Mouse (Mus musculus) limb, embryonic 10.5 days (tissue): ENCODE results near the gene Rrh. TPM values are rescaled to one million over a fixed set of nuclear protein-coding genes. Genes with fewer than 3 reads are reported as not detected.
"Not testable (repeated sequence)": the region's sequence is repeated elsewhere in the genome, so short reads cannot be mapped to it uniquely, and the experiment has no call there.

ENCODE experiments used
- DNase-seq: peaks from one replicate; pipeline ENCODE4 v3.0.0-alpha.2; 2017; ENCODE audit warnings: low spot score
- H3K27ac ChIP-seq: fragments of 300-500 bp; sonication (generic); 2 replicates; pipeline ENCODE4 v1.5.1; 2016; ENCODE audit warnings: mild to moderate bottlenecking
- H3K27me3 ChIP-seq: fragments of 300-500 bp; sonication (generic); 2 replicates; pipeline ENCODE4 v1.6.1; 2016; ENCODE audit warnings: low read depth, mild to moderate bottlenecking; ENCODE audit not compliant: poor library complexity, severe bottlenecking
- H3K36me3 ChIP-seq: fragments of 300-500 bp; sonication (generic); 2 replicates; pipeline ENCODE4 v1.6.1; 2016; ENCODE audit warnings: mild to moderate bottlenecking, moderate library complexity
- H3K4me1 ChIP-seq: fragments of 300-500 bp; sonication (generic); 2 replicates; pipeline ENCODE4 v1.6.1; 2016
- H3K4me3 ChIP-seq: fragments of 300-500 bp; sonication (generic); 2 replicates; pipeline ENCODE4 v1.5.1; 2016; ENCODE audit warnings: mild to moderate bottlenecking, moderate library complexity
- H3K9me3 ChIP-seq: fragments of 300-500 bp; sonication (generic); replicated peaks from 2 replicates; pipeline ENCODE4 v1.6.1; 2016; ENCODE audit warnings: mild to moderate bottlenecking
- WGBS: fragments of 180-500 bp; shearing (Covaris S2); methylation state at CpG from one replicate; pipeline ENCODE4 v1.1.7; 2016; 5-methylcytosine and 5-hydroxymethylcytosine counted together
- polyA plus RNA-seq: library from polyadenylated mRNA; unstranded; fragments of >200 nt; fragmentation: Nextera tagmentation; extraction: Ambion mirVana; gene quantifications from 2 replicates; pipeline ENCODE4 v1.2.1, GENCODE M21; 2016

The Rrh gene
- polyA plus RNA-seq, 1 experiment from 2014 or later: not detected

DNA sequence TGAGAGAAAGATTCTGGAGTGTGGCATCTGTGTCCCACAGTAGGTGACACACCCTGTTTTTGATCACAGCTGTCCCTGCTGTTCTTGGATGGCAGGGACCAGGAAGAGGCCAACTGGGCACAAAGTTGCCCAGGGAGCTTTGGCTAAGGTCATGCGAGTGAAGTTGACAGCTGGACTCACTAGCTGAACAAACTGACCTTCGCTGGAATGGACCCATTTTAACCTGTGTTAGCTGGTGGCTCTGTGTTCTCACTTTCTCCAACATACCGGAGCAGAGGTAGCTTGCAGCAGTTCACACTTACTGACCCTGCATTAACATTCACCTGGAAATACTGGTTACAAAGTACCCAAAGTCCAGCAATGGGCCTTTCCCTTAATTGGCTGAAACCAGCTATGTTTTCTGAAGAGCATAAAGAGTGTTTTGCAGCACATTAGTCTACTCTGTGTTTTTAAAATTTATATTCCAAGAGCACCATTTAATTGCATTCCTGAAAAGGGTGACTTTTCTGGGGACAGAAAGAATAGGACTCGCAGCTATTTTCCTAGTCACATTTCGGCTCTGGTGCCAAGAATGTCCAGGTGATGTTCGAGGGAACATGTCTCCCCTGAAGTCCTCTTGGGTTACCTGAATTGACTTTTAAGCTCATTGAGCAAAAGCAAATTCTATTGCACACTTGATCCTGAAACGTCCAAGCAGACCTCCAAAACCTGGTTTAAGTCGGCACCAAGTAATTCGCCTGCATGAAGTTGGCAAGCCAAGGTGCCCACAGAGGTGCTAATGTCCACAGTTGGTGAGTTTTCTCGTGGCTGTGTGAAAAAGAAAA, 55.2 kb downstream of the Rrh start:
- 90% methylated on average over 10 of the region's 10 CpGs for WGBS
- Histone ChIP-seq H3K9me3 (no peaks in the 10 kb centered on the region), H3K4me1 (no peaks in the 10 kb centered on the region), H3K4me3 (no peak overlapping the region), H3K36me3 (no peaks in the 10 kb centered on the region), H3K27me3 (no peaks in the 10 kb centered on the region), H3K27ac (no peak overlapping the region)
- DNase-seq: no peak

DNA sequence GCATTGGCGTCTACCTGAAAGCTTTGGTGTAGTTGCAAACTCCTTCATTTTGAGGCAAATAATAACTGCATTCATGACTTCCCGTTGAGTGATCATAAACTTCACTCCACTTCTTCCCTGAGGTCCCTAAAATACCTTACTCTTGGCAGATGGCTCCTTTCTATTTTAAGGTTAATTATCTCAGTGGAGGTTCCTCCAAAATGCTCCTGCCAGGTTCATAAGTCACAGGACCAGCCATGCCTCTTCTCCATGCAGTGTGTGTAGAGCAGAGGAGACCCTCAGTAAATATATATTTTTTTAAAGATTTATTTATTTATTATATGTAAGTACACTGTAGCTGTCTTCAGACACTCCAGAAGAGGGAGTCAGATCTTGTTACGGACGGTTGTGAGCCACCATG, 56.3 kb downstream of the Rrh start:
- Histone ChIP-seq H3K4me1 (no peaks in the 10 kb centered on the region), H3K27ac (no peak overlapping the region), H3K9me3 (no peaks in the 10 kb centered on the region), H3K36me3 (no peaks in the 10 kb centered on the region), H3K27me3 (no peaks in the 10 kb centered on the region), H3K4me3 (no peak overlapping the region)
- DNase-seq: no peak
- WGBS: 91% methylated on average over 4 of the region's 4 CpGs

DNA sequence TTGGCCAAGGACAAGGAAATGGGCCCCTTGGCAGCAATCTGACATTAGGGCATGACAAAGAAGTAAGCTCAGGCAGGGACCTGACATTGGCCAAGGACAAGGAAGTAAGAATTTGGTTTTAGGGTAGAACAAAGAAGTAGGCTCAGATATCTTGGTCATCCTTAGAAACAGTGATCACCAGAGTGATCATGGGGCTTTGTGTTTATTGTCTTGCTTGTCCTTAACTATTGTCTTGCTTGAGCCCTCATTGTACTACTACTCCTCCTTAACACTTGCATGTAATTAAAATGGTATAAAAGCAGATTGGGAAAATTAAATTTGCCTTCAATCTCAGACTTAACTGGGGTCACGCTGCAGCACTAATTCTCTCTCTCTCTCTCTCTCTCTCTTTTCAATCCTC, 64.8 kb downstream of the Rrh start:
- not testable (repeated sequence) for H3K27ac ChIP-seq, H3K4me3 ChIP-seq, H3K36me3 ChIP-seq, DNase-seq, H3K9me3 ChIP-seq
- WGBS: 90% methylated on average over 1 of the region's 1 CpGs
- H3K4me1 ChIP-seq: peaks cover 13% of the 10 kb centered on the region
- peaks cover 39% of the 10 kb centered on the region for H3K27me3 ChIP-seq

DNA sequence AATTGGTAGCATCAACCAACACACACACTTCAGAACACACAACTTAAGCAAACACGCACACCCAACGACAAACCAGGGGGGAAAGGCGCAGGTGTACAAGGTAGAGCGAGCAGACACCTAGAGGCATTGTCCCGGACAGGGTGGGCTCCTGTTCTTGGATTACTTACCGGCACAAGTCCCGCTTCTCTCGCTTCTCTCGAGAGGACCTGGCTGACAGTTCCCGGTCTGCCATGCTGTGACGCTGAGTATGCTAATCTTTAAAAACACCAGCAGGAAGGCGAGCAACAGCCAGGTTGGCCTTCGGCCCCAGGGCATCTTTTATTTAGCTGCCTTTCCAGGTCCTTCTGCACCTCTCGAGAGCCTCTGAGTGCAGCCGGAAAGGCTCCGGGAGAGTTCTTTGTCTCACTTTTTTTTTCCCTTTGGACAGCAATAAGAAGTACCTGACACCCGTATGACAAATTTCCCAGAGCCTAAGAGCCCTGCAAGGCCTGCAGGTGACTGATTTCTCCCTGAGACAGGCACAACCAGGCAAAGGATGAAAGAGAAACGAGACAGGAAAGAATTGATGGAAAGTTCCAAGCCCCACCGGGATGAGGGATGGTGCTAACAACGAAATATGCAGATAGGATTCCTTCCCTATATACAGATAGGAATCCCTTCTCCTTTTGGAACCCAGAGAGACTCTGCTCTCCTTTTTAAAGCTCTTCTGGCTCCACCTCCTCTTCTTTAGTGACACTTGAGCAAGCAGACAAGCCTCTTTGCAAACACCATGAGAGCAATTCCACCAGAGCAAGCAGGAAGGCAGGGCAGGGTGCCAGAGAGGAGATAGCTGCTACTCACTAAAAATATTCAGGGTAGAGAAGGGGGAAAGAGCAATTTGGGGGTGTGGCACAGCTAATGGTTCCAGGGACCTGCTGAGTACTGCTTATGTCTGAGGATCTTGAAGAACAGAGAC, 67.5 kb downstream of the Rrh start, which contains the start of gene Egf:
Gene Egf (minus strand): TSS at position 667 of the 955 bp plus-strand sequence.
- no peak within 1 kb of the TSS for H3K27ac ChIP-seq
- H3K4me3 ChIP-seq: peak within 1 kb of the TSS; percentile 40
- peaks cover 13% of the 10 kb centered on the region for H3K4me1 ChIP-seq
- peak; percentile 39 for DNase-seq
- 11% methylated on average over 20 of the region's 20 CpGs for WGBS
- no peaks in the 10 kb centered on the region for H3K9me3 ChIP-seq
- peaks cover 44% of the 10 kb centered on the region for H3K27me3 ChIP-seq
- no peaks in the 10 kb centered on the region for H3K36me3 ChIP-seq

Other genes starting within 250 kb of the Rrh start
- 1.4 and 1.6 TPM in 2 replicates for gene Egf, start 67.3 kb downstream of the Rrh start, polyA plus RNA-seq
- not detected in 2 replicates for gene Lrit3, start 18.6 kb downstream of the Rrh start, polyA plus RNA-seq
- gene Gar1, start 8.8 kb upstream of the Rrh start, polyA plus RNA-seq: 114 and 145 TPM in 2 replicates
- gene Cfi, start 13.3 kb upstream of the Rrh start, polyA plus RNA-seq: 0.08 TPM in 1 of 2 replicates, not detected in the other
- gene Pla2g12a, start 56.0 kb upstream of the Rrh start, polyA plus RNA-seq: 22.5 and 27.1 TPM in 2 replicates
- 104 and 116 TPM in 2 replicates for gene Casp6, start 78.8 kb upstream of the Rrh start, polyA plus RNA-seq
- gene Mcub, start 147.6 kb upstream of the Rrh start, polyA plus RNA-seq: 8.5 and 10.3 TPM in 2 replicates
- 37.8 and 40.5 TPM in 2 replicates for gene Sec24b, start 239.0 kb upstream of the Rrh start, polyA plus RNA-seq